Mouse (Mus musculus) MEL (cell line): ENCODE measurements around the gene Nelfcd.

Experiments used
- CTCF ChIP-seq, 3 experiments: IDR thresholded peaks in 2 of 3; conservative IDR thresholded peaks in 1 of 3; 2 replicates each; pipeline ENCODE4 v1.5.1; 2011 to 2012; ENCODE audit warnings: low read length in 3 of 3, low read depth in 2 of 3, mild to moderate bottlenecking in 2 of 3, improper control_type of control experiment in 1 of 3, inconsistent platforms in 1 of 3, mixed read lengths in 1 of 3, moderate library complexity in 1 of 3; ENCODE audit not compliant: control insufficient read depth in 1 of 3, insufficient read depth in 1 of 3, poor library complexity in 1 of 3, severe bottlenecking in 1 of 3
- EP300 ChIP-seq, 2 experiments: IDR thresholded peaks; 2 replicates each; pipeline ENCODE4 v1.6.1; 2011; ENCODE audit warnings: improper control_type of control experiment in 2 of 2, low read length in 2 of 2, low read depth in 1 of 2, mild to moderate bottlenecking in 1 of 2
- GATA1 ChIP-seq: IDR thresholded peaks from 2 replicates; pipeline ENCODE4 v1.6.1; 2011; ENCODE audit warnings: low read depth, low read length, improper control_type of control experiment
- JUND ChIP-seq: IDR thresholded peaks from 2 replicates; pipeline ENCODE4 v1.6.1; 2011; ENCODE audit warnings: low read depth, mild to moderate bottlenecking, improper control_type of control experiment, low read length
- MAZ ChIP-seq: IDR thresholded peaks from 2 replicates; pipeline ENCODE4 v1.6.1; 2012; ENCODE audit warnings: low read depth, mild to moderate bottlenecking, inconsistent platforms, low read length, improper control_type of control experiment
- MEF2A ChIP-seq: IDR thresholded peaks from 2 replicates; pipeline ENCODE4 v1.6.1; 2014; ENCODE audit warnings: low read depth, mild to moderate bottlenecking, inconsistent platforms, low read length, improper control_type of control experiment; ENCODE audit not compliant: poor library complexity, insufficient replicate concordance, severe bottlenecking; ENCODE audit errors: extremely low read depth
- POLR2A ChIP-seq, 2 experiments: IDR thresholded peaks; 2 replicates each; pipeline ENCODE4 v1.6.1; 2011 to 2012; ENCODE audit warnings: low read length in 2 of 2, mild to moderate bottlenecking in 2 of 2, control low read depth in 1 of 2, improper control_type of control experiment in 1 of 2, low read depth in 1 of 2, moderate library complexity in 1 of 2; ENCODE audit not compliant: control insufficient read depth in 1 of 2, insufficient read depth in 1 of 2, poor library complexity in 1 of 2
- POLR2AphosphoS5 ChIP-seq: IDR thresholded peaks from 2 replicates; pipeline ENCODE4 v1.6.1; 2012; ENCODE audit warnings: low read depth, borderline replicate concordance, mild to moderate bottlenecking, inconsistent platforms, low read length, moderate library complexity, mixed read lengths
- ZC3H11A ChIP-seq: IDR thresholded peaks from 2 replicates; pipeline ENCODE4 v1.6.1; 2012; ENCODE audit warnings: low read depth, mild to moderate bottlenecking, inconsistent platforms, low read length, improper control_type of control experiment

GRCm38 (mm10) chr2:174366571-174366970 is 49.0 kb upstream of the Nelfcd start:
- TF ChIP-seq CTCF (IDR thresholded peaks at IDR 0.05 in 2 of 3, conservative IDR thresholded peaks at IDR 0.05 in 1 of 3; ENCODE audit: control insufficient read depth in 1 of 3, insufficient read depth in 1 of 3, low read depth in 2 of 3, low read length in 3 of 3, poor library complexity in 1 of 3, severe bottlenecking in 1 of 3), result no peak
- TF ChIP-seq GATA1, result peak; percentile 58; the same call in 1 of the 2 replicates
- peak in 1 of 2 experiments; percentile 37; a peak in 1 of 4 replicates for TF ChIP-seq EP300 (IDR thresholded peaks at IDR 0.05; ENCODE audit: low read depth in 1 of 2, low read length in 2 of 2)
- TF ChIP-seq POLR2AphosphoS5, result no peak
- TF ChIP-seq POLR2A (IDR thresholded peaks at IDR 0.05; ENCODE audit: control insufficient read depth in 1 of 2, insufficient read depth in 1 of 2, low read depth in 1 of 2, low read length in 2 of 2, poor library complexity in 1 of 2), result no peak
- no peak for TF ChIP-seq JUND
- TF ChIP-seq MAZ, result no peak
- no peak for TF ChIP-seq ZC3H11A
- TF ChIP-seq MEF2A, result no peak
